In the genomic region with DNA sequence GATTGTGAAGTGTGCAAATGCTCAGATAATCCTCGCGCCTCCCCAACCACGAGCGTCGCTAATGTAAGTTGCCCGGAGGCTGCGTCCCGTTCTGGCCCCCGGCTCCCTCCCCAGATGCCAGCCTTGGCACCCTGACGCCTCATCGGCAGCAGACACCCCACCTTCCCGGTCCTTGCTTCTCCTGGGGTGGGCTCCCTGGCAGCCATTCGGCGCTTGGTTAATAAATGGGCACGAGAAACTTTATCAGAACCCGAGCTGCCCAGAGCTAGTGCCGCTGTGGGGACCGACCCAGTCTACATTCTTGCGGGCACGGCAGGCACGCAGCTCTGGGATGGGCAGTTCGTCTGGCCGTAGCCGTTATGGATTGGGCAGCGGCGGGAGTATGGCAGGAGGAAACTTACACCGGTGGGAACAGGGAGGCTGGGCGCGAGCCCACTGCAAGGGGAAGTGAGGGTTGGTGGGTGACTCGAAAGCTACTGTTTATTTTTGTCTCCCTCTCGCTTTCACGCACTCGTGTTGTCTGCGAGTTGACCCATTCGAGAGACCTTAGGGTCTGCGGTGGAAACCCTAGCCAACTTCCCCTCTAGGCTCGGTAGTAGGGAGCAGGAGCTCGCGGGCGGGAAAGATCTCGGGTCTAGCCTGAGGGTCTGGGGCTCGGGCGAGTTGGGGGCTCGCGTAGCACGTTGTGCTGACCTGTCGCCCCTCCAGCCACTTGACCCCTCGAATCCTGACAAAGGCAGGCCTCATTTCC, we compare ENCODE assay signal across 8 mouse cellular contexts. TPM values are rescaled to one million over a fixed set of nuclear protein-coding genes. Genes with fewer than 3 reads are reported as not detected.
DNase-seq lines count a peak whose midpoint lies in the region; ATAC-seq and TF ChIP-seq lines count a peak whose summit lies in the region.

No protein-coding gene starts in this region.

- under 1% methylated on average over 48 of the region's 48 CpGs for WGBS in embryonic facial prominence, embryonic 15.5 days
- WGBS in heart, embryonic 13.5 days: under 1% methylated on average over 48 of the region's 48 CpGs
- WGBS in kidney, postnatal 0 days: under 1% methylated on average over 48 of the region's 48 CpGs
- WGBS in lung, postnatal 0 days: 0% methylated on average over 47 of the region's 48 CpGs

- dilution Hi-C loops in CH12.LX (cut with MboI; ENCODE audit: extremely low pct_ligation_motif_present, extremely low pct_unique_long_range_greater_than_20kb, low sequenced_read_pairs): no loop called here

- in situ Hi-C loops in CH12.LX (cut with MboI; ENCODE audit: low pct_ligation_motif_present, low pct_unique_long_range_greater_than_20kb, low sequenced_read_pairs): no loop called here

- no peaks in the 10 kb centered on the region for H3K9me3 ChIP-seq in CH12.LX (replicated peaks; ENCODE audit: low read length)
- no peaks in the 10 kb centered on the region for H3K9me3 ChIP-seq in embryonic facial prominence, embryonic 15.5 days (replicated peaks)
- H3K9me3 ChIP-seq in heart, embryonic 13.5 days: no peaks in the 10 kb centered on the region
- no peaks in the 10 kb centered on the region for H3K9me3 ChIP-seq in kidney, postnatal 0 days (replicated peaks; ENCODE audit: low read length)
- no peaks in the 10 kb centered on the region for H3K9me3 ChIP-seq in lung, postnatal 0 days (ENCODE audit: low read length)

- H3K79me2 ChIP-seq in CH12.LX (replicated peaks; ENCODE audit: control insufficient read depth, extremely low read depth, insufficient read depth, poor library complexity, severe bottlenecking): peaks cover 84% of the 10 kb centered on the region

- H3K9ac ChIP-seq in CH12.LX (ENCODE audit: insufficient read depth, low read depth): peak overlapping the region; percentile 95
- peak overlapping the region; percentile 92 for H3K9ac ChIP-seq in embryonic facial prominence, embryonic 15.5 days
- peak overlapping the region; percentile 99 for H3K9ac ChIP-seq in heart, embryonic 13.5 days
- peak overlapping the region; percentile 100 for H3K9ac ChIP-seq in kidney, postnatal 0 days (ENCODE audit: low read depth, low read length)
- H3K9ac ChIP-seq in lung, postnatal 0 days (replicated peaks; ENCODE audit: low read depth): peak overlapping the region; percentile 98

- H3K4me2 ChIP-seq in CH12.LX (ENCODE audit: insufficient read depth, low read depth, poor library complexity, severe bottlenecking): peak overlapping the region; percentile 27
- H3K4me2 ChIP-seq in embryonic facial prominence, embryonic 15.5 days (replicated peaks): peak overlapping the region; percentile 73
- peak overlapping the region; percentile 94 for H3K4me2 ChIP-seq in heart, embryonic 13.5 days
- H3K4me2 ChIP-seq in kidney, postnatal 0 days (ENCODE audit: low read length): peak overlapping the region; percentile 92
- peak overlapping the region; percentile 80 for H3K4me2 ChIP-seq in lung, postnatal 0 days (replicated peaks; ENCODE audit: low read depth, low read length)

- peaks cover 9 to 19% of the 10 kb centered on the region in 2 experiments for H3K4me1 ChIP-seq in CH12.LX (ENCODE audit: control insufficient read depth in 1 of 2, insufficient read depth in 2 of 2)
- peaks cover 34% of the 10 kb centered on the region for H3K4me1 ChIP-seq in embryonic facial prominence, embryonic 15.5 days
- H3K4me1 ChIP-seq in heart, embryonic 13.5 days: peaks cover 50% of the 10 kb centered on the region
- H3K4me1 ChIP-seq in kidney, postnatal 0 days (replicated peaks; ENCODE audit: insufficient read depth, low read length): peaks cover 19% of the 10 kb centered on the region; the same call in 1 of the 2 replicates
- peaks cover 13% of the 10 kb centered on the region; the same call in 1 of the 2 replicates for H3K4me1 ChIP-seq in lung, postnatal 0 days (ENCODE audit: insufficient read depth, low read depth, low read length)

- peaks cover 3 to 16% of the 10 kb centered on the region in 2 experiments for H3K36me3 ChIP-seq in CH12.LX (replicated peaks in 1 of 2; ENCODE audit: control insufficient read depth in 1 of 2, insufficient read depth in 1 of 2, low read length in 1 of 2)
- H3K36me3 ChIP-seq in embryonic facial prominence, embryonic 15.5 days: no peaks in the 10 kb centered on the region
- H3K36me3 ChIP-seq in heart, embryonic 13.5 days: peaks cover 5% of the 10 kb centered on the region; the same call in 1 of the 2 replicates
- H3K36me3 ChIP-seq in kidney, postnatal 0 days (ENCODE audit: insufficient read depth, low read length): no peaks in the 10 kb centered on the region
- no peaks in the 10 kb centered on the region for H3K36me3 ChIP-seq in lung, postnatal 0 days (ENCODE audit: insufficient read depth, low read length)

- peak overlapping the region; percentile 91 to 100 (median 92) for H3K4me3 ChIP-seq in CH12.LX (replicated peaks in 1 of 3; ENCODE audit: low read depth in 2 of 3, low read length in 2 of 3, poor library complexity in 1 of 3)
- H3K4me3 ChIP-seq in embryonic facial prominence, embryonic 15.5 days (replicated peaks): peak overlapping the region; percentile 70
- H3K4me3 ChIP-seq in heart, embryonic 13.5 days: peak overlapping the region; percentile 76
- peak overlapping the region; percentile 94 for H3K4me3 ChIP-seq in kidney, postnatal 0 days (replicated peaks; ENCODE audit: low read depth, low read length)
- peak overlapping the region; percentile 90 for H3K4me3 ChIP-seq in lung, postnatal 0 days (ENCODE audit: low read depth, low read length)

- TF ChIP-seq CTCF in CH12.LX (conservative IDR thresholded peaks at IDR 0.05 in 1 of 2, IDR thresholded peaks at IDR 0.05 in 1 of 2; ENCODE audit: low read depth in 2 of 2, low read length in 2 of 2): no peak
- TF ChIP-seq CTCF in kidney, postnatal 0 days (IDR thresholded peaks at IDR 0.05; ENCODE audit: low read depth): no peak
- TF ChIP-seq CTCF in lung, postnatal 0 days (IDR thresholded peaks at IDR 0.05): no peak

- TF ChIP-seq POLR2A in CH12.LX (IDR thresholded peaks at IDR 0.05; ENCODE audit: low read depth, low read length): peak; percentile 24; the same call in 1 of the 2 replicates

- peak; percentile 54 for DNase-seq in CH12.LX (ENCODE audit: extremely low read depth)
- peak; percentile 73 for DNase-seq in adrenal gland, postnatal 10 days
- DNase-seq in kidney, postnatal 0 days (ENCODE audit: low spot score): peak; percentile 81
- DNase-seq in lung, postnatal 0 days (ENCODE audit: low spot score): peak; percentile 75
- peak; percentile 23 for DNase-seq in ovary, adult 18-20 months (ENCODE audit: low spot score)
- DNase-seq in thymus, postnatal 36 days: peak; percentile 59 to 62

- H3K27me3 ChIP-seq in CH12.LX (replicated peaks): no peaks in the 10 kb centered on the region
- no peaks in the 10 kb centered on the region for H3K27me3 ChIP-seq in embryonic facial prominence, embryonic 15.5 days
- H3K27me3 ChIP-seq in heart, embryonic 13.5 days (replicated peaks): no peaks in the 10 kb centered on the region
- H3K27me3 ChIP-seq in kidney, postnatal 0 days (ENCODE audit: insufficient read depth, low read length): no peaks in the 10 kb centered on the region
- H3K27me3 ChIP-seq in lung, postnatal 0 days (replicated peaks; ENCODE audit: insufficient read depth, low read length): no peaks in the 10 kb centered on the region

- peak; percentile 28; the same call in 1 of the 2 replicates for TF ChIP-seq EP300 in CH12.LX (IDR thresholded peaks at IDR 0.05; ENCODE audit: low read length)
- TF ChIP-seq EP300 in lung, postnatal 0 days (IDR thresholded peaks at IDR 0.05): no peak

- TF ChIP-seq RAD21 in CH12.LX (IDR thresholded peaks at IDR 0.05; ENCODE audit: low read depth, low read length): no peak

- peak overlapping the region; percentile 88 for H3K27ac ChIP-seq in CH12.LX (ENCODE audit: insufficient read depth, low read depth)
- H3K27ac ChIP-seq in embryonic facial prominence, embryonic 15.5 days (replicated peaks): peak overlapping the region; percentile 99
- peak overlapping the region; percentile 100 for H3K27ac ChIP-seq in heart, embryonic 13.5 days (replicated peaks)
- H3K27ac ChIP-seq in kidney, postnatal 0 days: peak overlapping the region; percentile 100
- peak overlapping the region; percentile 100 for H3K27ac ChIP-seq in lung, postnatal 0 days (ENCODE audit: low read length)

- no peak for ATAC-seq in embryonic facial prominence, embryonic 15.5 days (ENCODE audit: insufficient number of reproducible peaks, low FRiP score, low TSS enrichment, low read depth)
- no peak for ATAC-seq in heart, embryonic 13.5 days (ENCODE audit: extremely low read depth, insufficient number of reproducible peaks, low FRiP score, low TSS enrichment)
- ATAC-seq in kidney, postnatal 0 days (replicated peaks; ENCODE audit: low FRiP score, low read depth): no peak
- ATAC-seq in lung, postnatal 0 days: peak; percentile 8; the same call in 1 of the 2 replicates

TF ChIP-seq in CH12.LX, 34 proteins besides CTCF, POLR2A, EP300 and RAD21 (continues in another document):
- TF ChIP-seq RCOR1 (conservative IDR thresholded peaks at IDR 0.05; ENCODE audit: low read depth, low read length) (no peak), MAFK (IDR thresholded peaks at IDR 0.05; ENCODE audit: insufficient replicate concordance, low read length) (no peak), SMC3 (IDR thresholded peaks at IDR 0.05; ENCODE audit: low read depth, low read length) (no peak), ELF1 (IDR thresholded peaks at IDR 0.05; ENCODE audit: low read depth, low read length) (no peak), PAX5 (IDR thresholded peaks at IDR 0.05; ENCODE audit: low read length) (no peak), ZC3H11A (IDR thresholded peaks at IDR 0.05; ENCODE audit: low read depth, low read length) (no peak), IRF4 (IDR thresholded peaks at IDR 0.05; ENCODE audit: low read depth, low read length) (no peak), USF2 (conservative IDR thresholded peaks at IDR 0.05; ENCODE audit: low read depth, low read length) (no peak), MAX (IDR thresholded peaks at IDR 0.05; ENCODE audit: low read length) (peak; percentile 36), JUND (conservative IDR thresholded peaks at IDR 0.05; ENCODE audit: low read depth, low read length) (no peak), GABPA (IDR thresholded peaks at IDR 0.05; ENCODE audit: insufficient replicate concordance, low read depth, low read length) (no peak), E2F4 (IDR thresholded peaks at IDR 0.05; ENCODE audit: insufficient replicate concordance, low read depth, low read length) (no peak), ETS1 (conservative IDR thresholded peaks at IDR 0.05; ENCODE audit: low read depth, low read length) (no peak)

RNA-seq across cellular contexts. Expression of a gene that starts 1.5 kb away (rescaled TPM):
- total RNA-seq in CH12.LX (2012; rRNA removed): 585 and 608 TPM in 2 replicates
- 809 and 869 TPM in 2 replicates for total RNA-seq in CH12.LX (2014; rRNA removed)
- polyA plus RNA-seq in CH12.LX (2012; ENCODE audit: insufficient read length, low read depth): 1,207 and 1,391 TPM in 2 replicates
- 100 to 1,000 TPM; 274 to 316 TPM for total RNA-seq in adrenal gland, postnatal 10 days (2021)
- 185 and 200 TPM in 2 replicates for polyA plus RNA-seq in embryonic facial prominence, embryonic 15.5 days (2015; fragmentation: Nextera tagmentation; extraction: Ambion mirVana)
- 150 and 157 TPM in 2 replicates for polyA plus RNA-seq in heart, embryonic 13.5 days (2015; fragmentation: Nextera tagmentation; extraction: Ambion mirVana)
- 139 and 166 TPM in 2 replicates for polyA plus RNA-seq in kidney, postnatal 0 days (2015; fragmentation: Nextera tagmentation; extraction: Ambion mirVana)
- 101 and 141 TPM in 2 replicates for polyA plus RNA-seq in lung, postnatal 0 days (2015; fragmentation: Nextera tagmentation; extraction: Ambion mirVana)

Comparison
In these comparisons a context has a peak if more than half of its experiments do, and no peak if none do; other contexts are left out.
1. DNase-seq: peak in every context shown above with its lines; median percentile 81 in kidney, postnatal 0 days; 75 in lung, postnatal 0 days; 73 in adrenal gland, postnatal 10 days; 60 in thymus, postnatal 36 days; 54 in CH12.LX; 23 in ovary, adult 18-20 months.
2. H3K4me2 ChIP-seq: peak in every context shown above with its lines; median percentile 94 in heart, embryonic 13.5 days; 92 in kidney, postnatal 0 days; 80 in lung, postnatal 0 days; 73 in embryonic facial prominence, embryonic 15.5 days; 27 in CH12.LX.